Mouse (Mus musculus): ENCODE measurements around the gene Itk. TPM values are rescaled to one million over a fixed set of nuclear protein-coding genes. Genes with fewer than 3 reads are reported as not detected.

The Itk gene
- total RNA-seq, 1 experiment from 2014 or later = 0.30 TPM

DNA sequence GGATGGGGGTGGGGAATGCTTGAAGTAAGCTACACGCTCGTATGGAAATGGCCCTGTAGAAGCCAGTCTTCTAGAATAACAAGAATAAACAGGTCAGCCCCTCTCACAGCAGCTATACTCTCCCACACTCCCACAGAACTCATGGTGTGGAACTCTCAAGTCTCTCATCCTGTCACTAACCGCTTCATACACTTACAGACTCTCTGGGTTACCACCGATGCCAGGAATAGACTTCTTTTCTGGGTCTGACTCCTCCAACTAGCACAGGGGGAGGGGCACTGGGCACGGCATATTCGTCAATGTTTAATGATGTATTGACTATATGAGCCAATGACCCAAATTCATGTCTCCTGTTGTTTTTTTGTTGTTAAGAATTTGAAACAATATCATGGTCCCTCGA is 82.5 kb downstream of the Itk start:
- DNase-seq = no peak

- DNase-seq = no peak
These were observed 83.3 kb downstream of the Itk start for GRCm38 (mm10) chr11:46305881-46306520.

DNA sequence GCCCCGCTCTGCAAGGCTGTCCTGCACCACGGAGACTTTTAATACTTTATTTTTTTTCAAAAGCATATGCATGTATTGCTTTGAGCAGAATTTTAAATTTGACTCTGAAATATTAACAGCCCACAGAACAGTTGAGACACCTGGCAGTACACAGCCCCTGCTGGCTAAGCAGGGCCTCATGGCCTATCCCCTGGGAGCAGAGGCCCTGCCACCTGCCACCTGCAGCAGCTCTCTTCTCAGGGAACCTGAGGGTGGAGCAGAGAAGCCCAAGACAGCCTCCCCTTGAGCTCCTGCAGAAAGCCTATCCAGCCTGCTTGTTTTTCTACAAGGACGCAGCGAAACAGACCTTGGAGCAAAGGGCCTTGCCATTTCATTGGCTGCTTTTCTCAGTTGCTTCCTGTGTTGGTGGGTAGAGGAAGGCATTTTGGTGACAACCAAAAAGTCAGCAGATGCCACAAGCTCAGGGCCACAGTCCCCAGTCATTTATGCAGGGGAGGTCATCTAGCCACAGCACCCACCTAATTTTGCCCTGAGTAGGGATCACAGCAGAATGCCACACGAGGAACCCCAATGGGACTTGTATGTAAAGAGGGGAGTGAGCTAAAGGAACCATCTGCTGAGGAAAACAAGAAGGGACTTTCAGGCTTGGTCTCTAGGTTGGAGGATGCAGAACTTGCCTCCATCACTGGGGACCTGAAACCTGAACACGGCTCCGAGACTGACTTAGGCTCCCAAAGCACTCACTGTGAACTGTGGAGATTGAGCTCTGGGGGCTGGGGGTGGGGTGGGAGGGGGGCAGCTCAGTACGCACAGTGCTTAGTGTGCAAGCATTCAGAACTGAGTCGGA is 84.2 kb downstream of the Itk start:
- DNase-seq = peak; percentile 42

DNA sequence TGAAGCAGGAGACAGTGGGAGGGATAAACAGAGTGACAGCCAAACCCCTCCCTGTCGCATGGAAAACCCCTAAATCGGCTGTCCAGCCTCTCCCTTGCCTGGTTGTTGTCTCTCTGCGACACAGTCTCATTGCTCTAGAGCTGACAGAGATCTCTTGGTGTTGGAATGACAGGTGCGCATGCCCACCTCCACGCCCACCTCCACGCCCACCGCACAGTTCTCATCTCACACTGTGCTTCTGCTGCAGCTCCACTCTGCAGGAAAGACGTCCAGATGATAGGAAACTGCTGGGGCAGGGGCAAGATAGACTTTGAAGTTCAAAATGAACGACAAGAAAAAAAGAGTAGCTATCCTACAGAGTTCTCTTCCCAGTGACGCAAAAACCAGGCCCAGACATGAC is 85.2 kb downstream of the Itk start:
- DNase-seq = no peak

DNA sequence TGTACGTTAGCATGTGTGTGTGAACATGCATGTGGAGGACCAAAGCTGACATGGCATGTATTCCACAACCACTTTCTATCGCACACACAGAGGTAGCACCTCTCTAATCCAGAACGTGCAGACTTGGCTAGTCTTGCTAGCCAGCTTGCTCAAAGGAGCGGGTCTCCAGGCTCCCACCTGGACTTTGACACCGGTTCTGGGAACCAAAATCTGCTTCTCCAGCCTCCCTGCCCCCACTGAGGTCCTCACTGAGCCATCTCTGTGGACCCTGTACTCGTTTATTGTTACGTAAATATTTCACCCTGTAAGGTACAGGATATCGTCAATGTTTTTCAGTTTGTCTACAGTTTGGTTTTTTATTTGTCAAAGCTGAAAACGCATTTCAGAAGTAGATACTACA is 86.8 kb downstream of the Itk start:
- DNase-seq = no peak

- DNase-seq = no peak
These were observed 87.6 kb downstream of the Itk start for GRCm38 (mm10) chr11:46301579-46302248.

DNA sequence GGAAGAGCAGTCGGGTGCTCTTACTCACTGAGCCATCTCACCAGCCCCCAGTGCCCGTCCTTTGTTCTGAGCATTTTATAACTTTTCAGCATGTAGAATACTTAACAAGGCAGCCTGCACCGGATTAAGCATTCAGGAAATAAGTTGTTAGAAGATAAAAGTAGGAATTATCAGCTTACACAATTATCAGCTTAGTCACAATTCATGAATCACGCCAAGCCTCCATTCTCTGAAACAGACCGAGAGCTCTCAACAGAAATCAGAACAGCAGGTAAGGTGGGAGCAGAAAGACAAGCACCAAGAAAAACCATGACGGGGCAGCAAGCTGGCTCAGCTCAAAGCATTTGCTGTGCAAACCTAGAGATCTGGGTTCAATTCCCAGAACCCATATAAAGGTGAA is 89.4 kb downstream of the Itk start:
- no peak for DNase-seq

GRCm38 (mm10) chr11:46298889-46299785 is 90.2 kb downstream of the Itk start:
- peak; percentile 36 for DNase-seq

GRCm38 (mm10) chr11:46294390-46294789 is 94.9 kb downstream of the Itk start:
- DNase-seq = no peak

DNA sequence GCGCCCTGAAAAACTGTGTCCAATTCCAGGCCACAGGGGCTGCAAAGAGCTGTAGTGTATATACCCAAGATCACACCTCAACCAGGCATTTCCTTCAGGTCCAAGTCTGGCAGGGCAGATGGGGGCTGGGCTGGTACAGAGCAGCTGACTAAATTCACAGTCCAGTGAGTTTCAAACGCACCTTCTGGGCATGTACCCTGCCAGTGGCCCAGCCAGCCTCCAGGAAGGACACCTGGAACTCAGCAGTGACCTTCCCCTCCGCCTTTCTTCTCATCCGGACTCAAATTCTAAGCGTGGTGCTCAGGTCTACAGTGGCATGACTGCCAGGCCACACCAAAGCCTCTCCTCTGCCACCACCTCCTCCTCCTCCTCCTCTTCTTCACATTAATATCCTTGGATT is 95.8 kb downstream of the Itk start:
- DNase-seq = no peak

GRCm38 (mm10) chr11:46290988-46291405 is 98.3 kb downstream of the Itk start:
- no peak for DNase-seq

GRCm38 (mm10) chr11:46289561-46289960 is 99.8 kb downstream of the Itk start:
- no peak for DNase-seq

DNA sequence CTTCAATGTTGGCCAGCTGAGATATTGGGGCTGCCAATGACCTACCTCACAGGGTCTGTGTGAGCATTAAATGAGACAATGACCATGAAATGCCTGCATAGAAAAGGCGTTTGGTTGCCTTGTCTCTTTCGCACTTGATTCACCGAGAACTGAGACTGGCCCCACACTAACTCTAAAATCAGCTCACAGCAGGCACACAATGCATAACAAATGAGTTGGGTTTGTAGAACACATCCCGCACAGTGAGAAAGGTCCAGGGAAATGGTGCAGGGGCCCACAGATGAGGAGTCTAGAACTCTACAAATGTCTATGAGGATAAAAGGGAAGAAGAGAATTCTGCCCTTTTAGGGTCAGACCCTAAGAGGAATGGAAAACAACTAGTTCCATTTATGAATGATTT is 100.3 kb downstream of the Itk start:
- no peak for DNase-seq

DNA sequence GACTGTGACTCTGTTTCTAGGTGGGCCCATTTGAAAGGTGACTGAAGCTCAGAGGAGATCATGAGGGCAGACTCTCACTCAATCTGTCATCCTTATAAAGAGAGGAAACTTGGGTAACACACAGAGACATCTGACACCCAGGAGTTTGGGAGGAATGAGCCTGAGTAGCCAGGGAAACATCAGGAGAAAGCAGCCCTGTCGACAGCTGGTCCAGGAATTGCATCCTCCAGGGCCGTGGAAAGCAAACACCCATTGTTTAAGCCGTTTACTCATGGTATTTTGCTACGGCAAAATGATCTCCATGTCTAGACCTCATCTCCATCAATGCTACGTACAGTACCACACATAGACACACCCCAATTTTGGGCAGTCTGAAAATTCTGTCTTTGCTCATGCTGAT is 101.2 kb downstream of the Itk start:
- DNase-seq = no peak

DNA sequence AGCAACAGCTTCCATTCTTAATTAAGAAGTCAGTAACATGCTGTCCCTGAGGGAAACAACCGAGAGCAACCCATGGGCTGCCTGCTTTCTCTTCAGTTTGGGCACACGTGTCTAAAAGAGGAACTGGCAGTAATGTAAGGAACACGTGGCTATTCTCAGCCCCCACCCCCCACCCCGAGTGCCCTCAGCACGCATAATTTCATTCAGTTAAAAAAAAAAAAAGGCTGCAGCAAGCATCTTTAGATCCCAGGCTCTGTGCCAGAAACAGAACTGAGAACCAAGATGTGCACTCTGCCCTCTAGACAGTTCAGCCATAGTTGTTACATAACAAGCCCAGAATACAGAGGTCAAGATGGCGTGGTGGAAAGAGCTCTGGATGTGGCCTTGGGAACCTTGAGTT is 102.5 kb downstream of the Itk start:
- DNase-seq = no peak

- no peak for DNase-seq
These were observed 105.5 kb downstream of the Itk start for GRCm38 (mm10) chr11:46283800-46284199.

DNA sequence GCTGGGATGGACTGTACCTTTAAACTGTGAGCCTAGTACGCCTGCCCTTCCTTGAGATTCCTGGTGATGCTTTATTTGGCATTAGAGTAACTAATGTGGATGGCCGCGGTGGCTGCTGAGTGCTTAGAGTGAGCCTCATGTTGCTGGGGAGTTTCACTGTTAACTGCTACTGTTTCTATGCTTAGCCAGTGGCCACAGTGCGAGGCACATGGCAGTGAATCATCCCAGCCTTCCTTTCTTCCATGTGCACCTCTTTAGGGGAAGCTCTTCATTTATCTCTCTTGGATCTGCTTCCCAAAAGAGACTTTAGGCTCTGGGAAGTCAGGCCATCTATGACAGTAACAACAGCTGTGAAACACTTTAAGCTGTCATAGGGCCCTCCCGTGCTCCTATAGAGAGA is 106.7 kb downstream of the Itk start:
- DNase-seq = no peak

- no peak for DNase-seq
These were observed 110.6 kb downstream of the Itk start for GRCm38 (mm10) chr11:46278709-46279108.

DNA sequence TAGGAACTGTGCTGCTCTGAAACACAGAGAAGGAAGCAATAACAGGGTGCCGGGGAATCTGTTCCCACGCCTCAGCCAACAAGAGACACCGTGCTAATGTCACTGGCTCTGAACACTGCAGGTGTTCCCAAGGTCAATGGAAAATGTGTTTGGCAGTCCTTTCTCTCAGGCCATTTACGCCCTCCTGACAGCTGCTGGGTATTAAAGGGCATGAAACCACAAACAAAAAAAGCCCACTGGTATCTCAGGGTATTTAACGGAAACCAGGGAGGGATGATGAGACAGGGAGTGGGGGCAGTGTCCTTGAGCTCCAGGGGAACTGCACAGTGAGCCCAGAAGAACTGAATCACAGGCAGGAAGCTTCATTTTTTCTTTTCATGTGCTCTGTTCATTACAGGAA is 111.2 kb downstream of the Itk start:
- no peak for DNase-seq

DNA sequence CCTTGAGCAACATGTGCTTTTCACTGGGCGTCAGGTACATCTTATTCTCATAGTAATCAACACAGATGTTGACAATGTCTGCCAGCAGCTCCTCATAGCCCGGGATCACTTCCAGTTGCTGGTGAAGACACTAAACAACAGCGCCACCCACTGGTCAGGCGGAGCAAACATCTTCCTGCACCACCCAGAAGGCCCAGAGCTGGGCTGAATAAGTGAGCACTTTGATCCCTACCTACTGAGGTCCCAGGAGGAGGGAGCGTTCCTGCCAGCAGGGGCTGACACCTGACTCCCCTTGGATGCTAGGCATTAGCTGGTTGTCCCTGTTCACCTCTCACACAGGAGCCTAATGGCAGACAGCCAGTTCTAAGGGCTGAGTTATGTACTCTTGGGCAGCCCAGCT is 112.5 kb downstream of the Itk start:
- peak; percentile 60 for DNase-seq

DNA sequence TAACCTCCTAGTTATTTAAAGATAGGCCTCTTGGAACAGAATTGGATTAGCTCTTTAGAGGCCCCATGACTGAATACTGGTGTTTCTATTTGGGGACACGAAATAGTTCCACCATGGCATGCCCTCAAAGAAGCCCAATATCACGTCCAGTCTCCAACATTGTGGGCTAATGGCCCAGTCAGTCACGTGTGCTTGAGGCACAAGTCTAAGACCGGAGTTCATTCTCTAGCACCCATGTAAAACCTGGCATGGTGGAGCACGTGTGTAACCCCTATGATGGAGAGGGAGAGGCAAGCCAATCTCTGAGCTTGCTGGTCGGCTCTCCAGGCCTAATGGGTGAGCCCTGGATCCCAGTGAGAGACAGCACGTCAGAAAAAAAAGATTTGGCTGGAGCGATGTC is 113.1 kb downstream of the Itk start:
- DNase-seq = no peak

DNA sequence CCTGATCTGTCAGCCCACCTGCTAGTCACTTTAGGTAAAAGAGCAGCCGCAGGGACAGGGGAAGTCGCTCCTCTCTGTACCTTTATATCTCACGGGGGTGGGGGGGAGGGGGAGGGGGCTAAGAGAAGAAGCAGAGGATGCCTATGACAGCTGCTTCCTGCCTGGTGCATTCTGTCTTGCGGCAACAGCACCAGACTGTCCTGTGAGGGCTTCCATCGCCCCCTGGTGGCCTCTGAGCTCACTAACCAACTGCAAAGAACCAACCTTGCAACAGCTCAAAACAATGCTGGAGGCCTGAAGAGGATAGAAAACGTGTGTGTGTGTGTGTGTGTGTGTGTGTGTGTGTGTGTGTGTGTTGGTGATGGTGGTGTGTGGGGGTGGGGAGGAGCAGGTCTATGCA is 114.0 kb downstream of the Itk start:
- peak; percentile 78 for DNase-seq

All from adrenal gland, postnatal 25 days (tissue).